Mouse (Mus musculus): ENCODE data around the gene Glrx5. TPM values are rescaled to one million over a fixed set of nuclear protein-coding genes. Genes with fewer than 3 reads are reported as not detected.

Gene Glrx5
- total RNA-seq (2021) = 100 to 1,000 TPM; 161 to 186 TPM
- polyA plus RNA-seq (2012; rRNA removed) = 218 and 257 TPM in 2 replicates
- long read RNA-seq, transcript Glrx5-201 (2 exons, 2,925 nt) = major isoform, 327 of 398 reads
- long read RNA-seq, partial matches to known transcripts = 65 of 398 reads
- long read RNA-seq, other reads (novel, unspliced or antisense) = 6 of 398 reads

DNA sequence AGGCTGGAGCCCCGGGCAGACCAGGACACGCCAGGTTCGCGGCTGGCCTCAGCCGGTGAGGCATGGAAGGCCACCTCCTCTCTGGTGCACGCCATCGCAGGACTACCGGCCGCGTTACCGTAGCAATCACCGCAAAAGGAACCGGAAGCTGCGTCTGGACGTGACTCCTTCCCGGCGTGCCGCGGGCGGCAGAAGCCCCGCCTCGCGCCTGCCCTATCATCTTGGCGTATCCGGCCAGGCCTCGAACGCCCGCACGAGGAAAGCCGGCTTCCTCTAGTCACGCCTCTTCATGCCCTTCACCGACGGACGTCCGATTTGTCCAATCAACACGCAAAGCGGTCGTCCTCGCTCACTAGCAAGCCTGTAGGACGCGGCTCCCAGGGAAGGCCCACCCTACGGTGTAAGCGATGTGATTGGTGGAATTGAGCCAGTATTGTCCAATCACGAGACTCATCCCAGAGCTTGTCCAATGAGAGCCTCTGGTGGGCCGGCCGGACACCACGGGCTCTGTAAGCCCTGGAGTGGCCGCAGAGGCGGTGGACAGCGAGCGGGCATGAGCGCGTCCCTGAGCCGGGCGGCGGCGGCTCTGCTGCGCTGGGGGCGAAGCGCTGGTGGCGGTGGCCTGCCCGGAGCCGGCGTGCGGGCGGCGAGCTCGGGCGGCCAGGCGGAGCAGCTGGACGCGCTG is at the start of gene Glrx5:
Gene Glrx5, plus strand, starts transcription at position 542 of the 685 bp plus-strand sequence.
- peak; percentile 99 for DNase-seq

DNA sequence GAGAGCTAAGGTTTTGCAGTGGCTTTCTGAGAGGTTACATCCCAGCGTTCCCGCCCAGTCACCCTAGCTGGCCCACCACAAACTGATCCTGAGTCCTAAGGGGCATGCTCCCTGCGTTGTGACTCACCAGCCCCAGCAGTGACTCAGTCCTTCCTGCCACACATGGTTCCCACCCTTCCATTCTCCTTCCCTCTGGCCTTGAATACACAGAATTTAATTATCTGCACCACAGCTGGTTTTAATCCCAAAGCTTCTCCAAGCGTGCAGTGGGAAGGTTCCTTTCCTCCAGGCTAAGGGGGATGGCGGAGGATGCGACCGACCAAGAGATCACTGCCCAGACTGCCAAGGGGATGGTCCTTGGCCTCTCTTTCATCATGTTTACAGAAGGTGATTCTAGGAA is 49.0 kb upstream of the Glrx5 start:
- peak; percentile 86 for DNase-seq

DNA sequence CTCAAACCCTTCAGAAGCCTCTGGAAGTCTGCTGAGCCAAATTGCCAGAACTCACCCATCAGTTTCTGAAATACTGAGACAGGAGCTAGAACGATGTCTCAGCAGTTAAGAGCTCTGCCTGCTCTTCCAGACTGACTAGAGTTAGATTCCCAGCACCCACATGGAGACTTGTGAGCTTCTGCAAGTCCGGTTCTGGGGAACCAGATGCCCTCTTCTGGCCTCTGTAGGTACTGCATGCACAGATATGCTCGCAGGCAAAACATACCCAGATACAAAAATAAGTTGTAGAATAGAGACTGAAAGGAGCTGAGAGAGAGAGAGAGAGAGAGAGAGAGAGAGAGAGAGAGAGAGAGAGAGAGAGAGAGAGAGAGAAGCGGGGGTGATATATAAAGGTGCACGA is 47.4 kb upstream of the Glrx5 start:
- no peak for DNase-seq

DNA sequence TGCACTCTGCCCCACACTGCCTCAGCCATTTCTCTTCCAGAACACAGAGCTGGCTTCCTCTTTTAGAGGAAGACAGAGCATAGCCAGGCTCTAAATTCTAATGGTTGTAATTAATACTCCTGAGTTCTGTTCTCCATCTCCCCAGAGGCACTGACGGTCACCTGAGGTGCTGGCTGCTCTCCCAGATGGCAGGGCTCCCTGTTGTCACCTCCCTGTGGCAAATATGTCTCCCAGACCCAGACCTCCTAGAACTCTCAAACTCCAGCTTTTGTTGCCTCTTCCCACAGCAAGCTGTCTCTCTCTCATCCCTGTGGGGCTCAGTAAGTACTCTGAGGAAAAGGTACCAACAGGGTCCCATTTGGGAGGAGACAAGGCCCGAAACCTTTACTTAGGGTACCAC is 46.5 kb upstream of the Glrx5 start:
- DNase-seq = peak; percentile 58

DNA sequence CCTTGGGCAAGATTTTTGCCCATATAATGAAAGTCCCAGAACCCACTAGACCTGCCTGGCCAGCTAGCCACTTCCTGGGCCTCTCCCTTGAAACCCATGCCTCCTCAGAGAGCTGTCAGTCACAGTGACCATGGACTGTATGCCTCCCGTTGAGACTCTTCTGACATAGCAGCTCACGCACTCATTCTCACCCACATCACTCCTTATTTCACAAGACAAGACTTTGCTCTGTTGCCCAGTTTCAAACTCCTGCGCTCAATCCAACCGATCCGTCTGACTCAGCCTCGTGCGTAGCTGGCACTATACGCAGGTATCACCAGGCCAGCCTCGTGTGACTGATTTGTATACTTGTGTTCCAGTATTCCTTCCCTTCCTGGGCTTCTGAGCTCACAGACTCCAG is 45.7 kb upstream of the Glrx5 start:
- DNase-seq = no peak

DNA sequence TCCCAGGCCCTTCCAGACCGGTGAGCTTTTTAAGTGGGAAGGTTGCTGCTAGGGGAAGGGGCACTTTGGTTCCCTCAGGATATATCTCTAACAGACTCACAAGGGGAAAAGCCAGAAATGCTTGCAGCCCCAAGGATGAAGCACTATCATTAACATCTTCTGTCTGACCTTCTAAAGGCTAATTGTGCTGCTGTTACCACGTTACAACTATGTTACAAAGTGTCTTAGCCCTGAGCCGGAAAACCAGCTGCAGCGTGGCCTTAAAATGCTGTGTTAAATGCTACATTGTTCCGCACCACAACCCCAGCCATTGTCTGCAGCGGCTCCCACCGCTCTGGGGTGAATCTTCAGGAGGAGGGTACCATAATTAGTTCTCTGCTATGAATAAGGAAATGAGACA is 44.6 kb upstream of the Glrx5 start:
- no peak for DNase-seq

DNA sequence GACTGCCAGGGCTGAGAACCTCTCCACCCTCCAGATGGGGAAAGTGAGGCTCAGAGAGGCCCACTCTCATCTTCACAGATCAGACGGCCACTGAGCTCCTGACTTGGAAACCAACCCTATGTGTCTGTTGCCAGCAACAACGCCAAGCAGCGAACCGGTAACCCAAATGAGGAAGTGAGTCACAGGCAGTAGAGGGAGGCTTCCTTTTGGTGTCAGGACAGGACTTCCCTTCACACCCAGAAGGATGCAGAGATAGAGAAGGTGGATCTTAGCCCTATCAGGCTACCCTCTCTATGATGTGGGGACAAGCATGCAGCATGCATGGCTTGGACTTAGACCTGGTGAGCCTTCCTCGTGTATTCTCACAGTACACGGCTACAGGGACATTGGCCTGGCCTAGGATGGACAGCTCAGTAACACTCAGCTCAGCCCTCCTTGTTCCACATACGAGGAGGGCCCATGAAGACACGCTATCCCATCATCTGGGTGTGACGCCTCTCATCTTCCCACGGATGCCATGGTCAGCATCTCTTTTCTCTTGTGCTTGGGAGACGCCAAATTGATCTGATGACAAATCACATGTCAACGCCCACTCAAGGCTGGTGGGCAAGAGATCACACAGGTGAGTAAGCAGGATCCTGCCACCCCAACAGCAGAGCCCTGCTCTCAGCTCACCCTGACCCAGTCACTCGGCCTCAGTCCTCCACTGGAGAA is 41.6 kb upstream of the Glrx5 start:
- DNase-seq = no peak

DNA sequence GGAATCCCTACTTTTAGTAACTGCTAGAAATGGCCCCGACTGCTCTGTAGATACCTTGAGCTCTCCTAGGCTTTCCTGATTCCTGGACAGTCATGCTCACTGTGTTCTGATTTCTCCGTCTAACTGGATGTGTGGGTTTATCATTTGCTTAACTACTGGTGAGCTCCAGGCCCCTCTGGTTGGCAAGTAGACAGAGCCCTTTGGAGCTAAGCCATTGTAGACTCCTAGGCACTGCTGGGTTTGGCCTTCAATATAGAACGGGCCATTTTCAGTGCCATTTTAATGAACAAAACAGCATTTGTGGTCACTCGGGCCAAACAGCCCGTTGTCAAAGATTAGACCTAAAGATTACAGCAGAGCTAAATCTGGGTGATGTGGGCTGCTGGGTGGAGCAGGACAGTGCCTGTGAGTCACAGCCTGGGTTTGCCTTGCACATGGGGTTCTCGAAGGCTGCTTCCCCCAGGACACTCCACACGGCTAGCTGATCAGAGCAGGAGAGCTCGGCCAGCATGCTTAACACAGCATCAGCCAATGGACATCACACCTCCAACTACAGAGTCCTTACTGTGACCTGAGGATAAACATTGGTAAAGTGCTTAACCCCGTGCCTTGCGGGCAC is 40.3 kb upstream of the Glrx5 start:
- no peak for DNase-seq

DNA sequence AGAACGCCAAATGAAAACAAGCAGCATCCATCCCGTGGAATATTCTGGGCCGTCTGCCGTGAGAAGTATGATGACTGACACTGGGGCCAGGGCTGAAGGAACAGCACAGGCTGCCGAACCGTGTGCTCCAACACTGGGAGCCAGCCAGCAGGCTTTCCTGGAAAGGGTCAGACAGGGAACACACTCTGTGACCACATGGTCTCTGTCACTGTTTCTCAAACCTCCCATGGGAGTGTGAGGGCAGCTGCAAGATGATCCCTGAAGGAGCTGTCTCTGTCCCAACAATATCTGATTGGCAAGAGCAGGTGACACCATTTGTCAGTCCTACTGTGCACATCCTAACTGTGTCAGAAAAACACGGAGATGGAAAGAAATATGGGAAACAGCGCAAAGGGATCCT is 39.6 kb upstream of the Glrx5 start:
- DNase-seq = peak; percentile 58

DNA sequence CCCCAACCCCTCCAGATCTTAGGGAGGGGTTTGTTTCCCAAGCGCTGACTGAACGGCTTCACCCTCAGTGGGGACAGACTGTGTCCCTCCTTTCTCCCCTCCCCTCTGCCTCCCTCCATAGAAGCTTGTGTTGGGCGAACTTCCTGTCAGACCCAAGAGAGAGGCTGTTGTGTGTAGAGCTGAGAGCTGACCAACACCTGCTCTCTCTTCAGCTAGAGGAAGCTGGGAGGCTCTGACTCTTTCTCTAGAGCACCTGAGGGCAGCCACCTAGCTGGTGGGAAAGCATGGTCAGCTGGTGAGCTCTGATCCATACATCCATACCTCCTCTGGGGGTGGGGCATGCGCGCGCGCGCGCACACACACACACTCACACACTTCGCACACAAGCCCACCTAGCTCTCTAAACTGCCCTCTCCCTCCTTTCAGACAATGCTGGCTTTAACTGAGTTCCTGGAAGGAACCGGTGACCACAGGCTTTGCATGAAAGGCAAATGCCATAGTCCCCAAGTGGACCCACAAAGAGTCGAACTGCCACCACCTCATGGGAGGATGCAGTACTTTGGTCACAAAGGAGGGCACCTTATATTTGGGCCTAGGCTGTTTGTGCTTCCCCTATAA is 37.1 kb upstream of the Glrx5 start:
- DNase-seq = no peak

DNA sequence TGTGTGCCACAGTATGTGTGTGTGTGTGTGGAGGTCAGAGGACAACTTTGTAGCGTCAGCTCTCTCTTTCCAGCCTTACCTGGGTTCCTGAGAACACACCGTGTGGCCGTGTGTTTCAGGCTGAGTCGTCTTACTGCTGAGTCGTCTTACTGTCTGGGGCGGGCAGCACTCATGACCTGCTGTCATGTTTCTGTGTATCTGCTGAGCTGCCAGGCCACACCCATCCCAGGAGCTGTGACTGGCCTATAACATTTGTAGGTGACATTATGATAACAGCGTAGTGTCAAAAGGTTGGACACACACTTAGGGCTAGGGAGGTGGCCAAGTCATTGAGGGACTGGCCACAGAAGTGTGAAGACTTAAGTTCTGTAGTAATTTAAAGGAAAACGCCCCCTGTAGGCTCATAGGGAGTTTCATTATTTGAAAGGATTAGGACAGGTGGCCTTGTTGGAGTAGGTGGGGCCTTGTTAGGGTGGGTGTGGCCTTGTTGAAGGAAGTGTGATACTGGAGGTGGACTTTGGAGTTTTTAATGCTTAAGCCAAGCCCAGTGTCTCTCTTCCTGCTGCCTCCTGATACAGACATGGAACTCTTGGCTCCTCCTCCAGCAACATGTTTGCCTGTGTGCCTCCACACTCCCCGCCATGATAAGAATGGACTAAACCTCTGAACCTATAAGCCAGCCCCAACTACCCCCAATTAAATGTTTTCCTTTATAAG is 36.3 kb upstream of the Glrx5 start:
- no peak for DNase-seq

DNA sequence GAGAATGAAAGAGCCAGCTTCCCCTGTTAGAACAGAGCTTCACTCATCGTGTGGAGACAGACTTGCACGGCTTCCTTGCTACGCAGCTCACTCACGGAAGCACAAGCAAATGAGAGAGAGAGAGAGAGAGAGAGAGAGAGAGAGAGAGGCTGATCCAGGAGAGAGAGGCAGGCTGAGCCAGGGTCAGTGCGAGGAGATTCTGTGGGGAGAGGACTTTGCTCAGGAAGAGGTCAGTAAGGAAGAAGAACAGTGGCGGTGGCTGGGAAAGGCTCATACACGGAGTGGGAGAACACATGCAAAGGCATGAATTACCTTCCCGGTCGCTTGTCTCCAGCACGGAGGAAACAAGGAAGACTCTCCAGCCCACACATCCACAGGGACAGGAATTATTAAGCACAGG is 35.3 kb upstream of the Glrx5 start:
- DNase-seq = no peak

DNA sequence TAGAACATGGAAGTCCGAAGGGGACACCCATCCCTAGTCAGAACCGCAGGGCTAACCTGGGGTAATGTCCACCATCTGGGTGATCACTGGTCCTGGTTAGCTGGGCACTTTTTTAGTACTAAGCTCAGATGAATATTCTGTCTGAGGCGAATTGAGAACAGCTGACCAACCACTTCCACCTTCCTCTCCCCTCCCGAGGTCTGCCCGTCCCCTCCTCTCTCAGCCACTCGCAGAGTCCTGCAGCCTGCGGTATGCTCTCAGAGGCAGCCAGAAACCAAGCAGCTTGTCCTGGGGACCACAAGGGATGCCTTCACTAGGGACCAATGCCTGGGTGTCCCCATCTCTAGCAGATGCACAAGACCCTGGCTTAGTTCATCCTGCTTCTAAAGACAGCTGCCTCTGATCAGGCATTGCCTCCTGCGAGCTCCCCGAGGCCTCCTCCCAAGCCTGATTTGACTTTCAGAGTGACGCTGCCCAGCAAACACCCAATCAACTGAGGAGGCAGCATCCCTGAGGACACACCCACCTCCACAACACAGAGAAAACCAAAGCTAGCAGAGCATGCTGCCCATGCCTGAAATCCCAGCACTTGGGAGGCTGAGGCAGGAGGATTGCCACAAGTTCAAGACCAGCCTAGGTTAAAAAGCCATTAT is 34.7 kb upstream of the Glrx5 start:
- no peak for DNase-seq

DNA sequence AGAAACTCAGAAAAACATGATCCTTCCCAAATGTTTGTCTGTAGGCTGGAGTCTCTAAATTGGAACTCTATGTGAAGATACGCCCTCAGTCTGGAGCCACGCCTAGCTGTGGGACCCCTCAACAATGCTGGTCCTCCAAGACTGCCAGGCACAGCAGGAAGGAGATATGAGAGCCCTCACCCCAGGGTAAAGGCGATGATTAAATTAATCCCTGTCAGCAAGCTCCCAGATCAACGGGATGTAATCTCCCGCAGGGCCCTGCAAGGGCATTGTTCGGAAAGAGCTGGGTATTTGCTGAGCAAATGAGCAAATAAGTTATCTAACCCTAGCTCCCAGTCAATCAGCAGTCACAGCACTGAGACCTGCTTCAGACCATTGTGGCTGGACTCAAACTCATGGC is 33.9 kb upstream of the Glrx5 start:
- no peak for DNase-seq

DNA sequence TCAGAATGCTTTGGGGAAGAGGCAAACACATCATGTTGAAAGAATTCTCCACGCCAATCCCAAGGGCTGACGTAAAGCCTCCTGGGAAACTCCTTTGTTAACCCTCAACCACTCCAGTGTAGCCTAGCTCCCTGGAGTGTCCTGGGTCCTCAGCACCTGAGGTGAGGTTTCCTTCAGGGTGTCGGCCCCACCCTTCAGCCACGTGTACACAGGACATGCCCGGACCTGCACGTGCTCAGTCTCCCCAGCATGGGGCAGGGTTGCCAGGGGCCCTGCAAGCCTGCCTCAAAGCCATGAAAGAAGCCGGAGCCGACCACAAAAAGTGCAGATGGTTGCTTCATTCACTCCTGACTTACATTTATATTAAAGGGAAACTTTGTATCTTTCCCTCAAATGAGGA is 33.3 kb upstream of the Glrx5 start:
- DNase-seq = no peak

DNA sequence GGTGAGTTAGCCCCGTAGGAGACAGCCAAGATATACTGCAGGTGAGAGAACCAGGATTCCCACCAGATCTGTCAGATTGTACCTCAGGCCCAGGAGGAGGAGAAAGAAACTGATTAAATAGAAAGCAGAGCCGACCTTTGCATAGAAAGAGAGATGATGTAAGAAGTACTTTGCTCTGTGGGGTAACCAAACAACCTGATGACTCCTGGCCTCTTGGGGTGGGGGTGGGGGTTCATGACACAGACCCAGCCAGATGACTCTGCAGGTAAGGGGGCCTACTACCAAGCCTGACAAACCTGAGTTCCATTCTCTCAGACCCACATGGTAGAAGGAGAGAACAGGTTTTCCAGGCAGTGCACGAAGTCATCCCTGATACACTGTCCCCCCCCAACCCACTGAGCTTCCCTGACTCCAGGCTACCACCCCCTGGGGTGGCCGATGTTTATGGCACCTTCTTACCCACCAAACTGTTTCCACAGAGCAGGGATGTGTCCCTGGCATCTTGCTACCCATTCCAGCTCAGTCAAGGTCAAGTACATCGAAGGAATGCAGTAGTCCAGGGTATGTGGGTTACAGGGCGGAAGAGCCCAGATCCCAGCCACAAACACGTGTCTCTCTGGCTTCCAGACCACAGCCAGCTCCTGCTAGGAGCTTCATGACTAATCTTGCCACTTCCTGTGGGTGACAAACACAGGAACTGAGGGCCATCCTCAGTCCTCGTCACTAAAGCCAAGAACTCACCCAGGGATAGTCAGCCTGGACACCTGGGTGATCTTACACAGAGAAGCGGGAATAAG is 31.8 kb upstream of the Glrx5 start:
- peak; percentile 72 for DNase-seq

DNA sequence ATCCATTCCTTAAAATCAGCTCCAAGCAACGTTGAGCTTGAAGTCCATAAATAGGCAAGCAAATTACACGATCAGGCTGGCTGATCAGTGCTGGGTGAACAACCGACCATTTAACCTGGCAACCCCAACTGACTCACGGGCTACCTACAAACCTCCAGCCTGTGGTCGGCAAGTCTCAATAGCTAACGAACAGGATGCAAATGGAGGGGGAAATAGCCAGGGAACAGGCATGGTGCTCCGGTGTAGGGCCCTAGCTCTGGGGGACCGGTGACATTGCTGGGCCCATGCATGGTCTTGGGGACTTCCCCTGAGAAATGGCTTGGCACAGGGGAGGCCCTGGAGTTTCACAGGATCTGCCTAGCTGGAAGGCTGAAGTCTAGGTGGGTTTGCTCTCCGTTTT is 31.2 kb upstream of the Glrx5 start:
- DNase-seq = no peak

DNA sequence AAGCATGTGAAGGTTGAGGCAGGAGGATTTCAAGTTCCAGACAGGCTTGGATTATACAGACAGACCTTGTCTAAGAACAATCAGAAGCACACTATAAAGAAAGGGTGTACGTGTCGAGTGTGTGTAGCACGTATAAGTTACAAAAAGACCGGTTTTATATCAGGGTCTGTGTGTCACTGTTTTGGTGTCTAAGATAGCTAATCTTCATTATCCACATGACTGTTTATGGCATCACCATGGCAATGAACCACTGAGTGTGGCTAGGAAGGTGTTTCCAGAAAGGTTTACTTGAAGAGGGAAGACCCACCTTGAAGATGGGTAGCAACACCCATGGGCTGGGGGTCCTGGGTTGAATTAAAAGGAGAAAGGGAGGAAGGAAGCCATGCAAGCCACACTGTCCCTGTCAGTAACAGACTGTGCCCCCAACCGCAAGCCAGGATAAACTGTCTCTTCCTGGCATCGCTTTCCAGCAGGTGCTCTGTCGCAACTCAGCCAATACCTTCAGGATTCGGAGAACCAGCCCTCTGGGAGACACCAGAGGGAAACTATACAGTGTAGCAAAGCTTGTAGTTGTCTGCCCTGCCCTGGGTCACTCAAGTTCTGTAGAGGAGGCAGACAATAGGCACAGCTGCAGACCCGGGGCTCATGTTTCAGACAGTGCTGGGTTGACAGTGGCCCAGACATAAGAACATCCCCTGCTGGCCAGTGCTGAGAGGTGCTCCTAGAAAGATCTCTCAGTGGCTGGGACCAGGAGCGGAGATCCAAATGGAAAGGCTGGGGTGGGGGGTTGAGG is 30.0 kb upstream of the Glrx5 start:
- no peak for DNase-seq

DNA sequence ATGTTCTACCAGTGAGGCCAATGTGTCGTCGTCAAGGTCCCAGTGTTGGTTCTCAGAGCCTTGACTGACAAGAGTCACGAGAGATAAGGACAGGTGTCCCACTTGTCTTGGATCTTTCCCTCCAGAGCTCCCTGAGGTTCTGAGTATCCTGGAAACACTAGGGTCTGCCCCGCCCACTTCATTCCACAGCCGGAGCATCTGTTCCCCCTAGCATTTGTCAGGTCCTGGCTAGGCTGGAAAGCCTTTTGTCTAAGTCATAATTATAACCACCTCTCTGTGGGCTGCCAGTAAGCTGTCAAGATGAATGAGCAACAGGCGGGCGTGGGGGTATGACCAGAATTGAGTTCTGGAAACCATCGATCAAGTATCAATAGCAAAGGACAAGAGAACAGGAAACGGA is 29.3 kb upstream of the Glrx5 start:
- no peak for DNase-seq

DNA sequence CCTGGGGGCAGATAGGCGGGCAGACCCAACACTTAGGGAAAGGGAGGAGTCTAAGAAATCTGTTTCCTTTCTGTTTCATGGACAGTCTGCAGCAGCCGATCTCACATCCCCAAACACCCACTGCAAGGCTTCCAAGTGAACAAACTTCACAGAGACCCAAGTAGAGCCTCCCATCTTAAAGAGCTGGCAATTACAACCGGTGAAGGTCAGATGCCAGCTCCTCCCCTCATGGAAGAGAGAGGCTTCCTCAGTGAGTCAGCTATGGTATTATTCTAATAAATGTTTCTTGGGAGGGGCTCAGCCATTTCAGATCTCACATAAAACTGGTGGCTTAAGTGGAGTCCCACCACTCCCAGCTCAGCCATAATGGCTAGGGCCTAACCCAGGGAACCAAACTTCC is 28.8 kb upstream of the Glrx5 start:
- no peak for DNase-seq
